Mouse (Mus musculus): ENCODE measurements at regions not wholly inside any gene's neighbourhood (a gene's known extent, or its start where the extent isn't known, plus 50 kb on each side); places are given as distances from the start of the nearest gene placed in this dataset.

GRCm38 (mm10) chr2:50568777-50569501, 272.3 kb upstream of the Mmadhc start:
- no peak for TF ChIP-seq POLR2AphosphoS2 (IDR thresholded peaks at IDR 0.05; ENCODE audit: insufficient read length, low read depth)
- TF ChIP-seq SRF (IDR thresholded peaks at IDR 0.05; ENCODE audit: control insufficient read depth, insufficient read length, low read depth): no peak
- no peak for TF ChIP-seq MYOG (IDR thresholded peaks at IDR 0.05; ENCODE audit: control insufficient read depth in 1 of 3, insufficient read depth in 1 of 3, insufficient read length in 2 of 3, low read depth in 2 of 3)
- no peak for TF ChIP-seq MYOD1 (IDR thresholded peaks at IDR 0.05; ENCODE audit: control insufficient read depth in 1 of 3, insufficient read length in 2 of 3, low read depth in 2 of 3)
- no peak for TF ChIP-seq POLR2A (IDR thresholded peaks at IDR 0.05; ENCODE audit: insufficient read length, low read depth)

All from myocyte (in vitro differentiated cells).